Mouse (Mus musculus): ENCODE data around the gene Gm27029. TPM values are rescaled to one million over a fixed set of nuclear protein-coding genes. Genes with fewer than 3 reads are reported as not detected.
"Not testable (repeated sequence)": the region's sequence is repeated elsewhere in the genome, so short reads cannot be mapped to it uniquely, and the experiment has no call there.

The Gm27029 gene
- polyA plus RNA-seq, 1 experiment from 2014 or later: 17.2 TPM

DNA sequence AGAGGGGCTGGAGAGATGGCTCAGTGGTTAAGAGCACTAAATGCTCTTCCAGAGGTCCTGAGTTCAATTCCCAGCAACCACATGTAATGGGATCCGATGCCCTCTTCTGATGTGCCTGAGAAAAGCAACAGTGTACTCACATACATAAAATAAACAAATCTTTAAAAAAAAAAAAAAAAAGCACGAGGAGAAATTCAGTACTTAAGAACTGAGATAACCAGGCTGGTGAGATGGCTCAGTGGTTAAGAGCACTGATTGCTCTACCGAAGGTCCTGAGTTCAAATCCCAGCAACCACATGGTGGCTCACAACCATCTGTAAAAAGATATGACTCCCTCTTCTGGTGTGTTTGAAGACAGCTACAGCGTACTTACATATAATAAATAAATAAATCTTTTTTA lies 25.0 kb upstream of the Gm27029 start:
- not testable (repeated sequence) for H3K36me3 ChIP-seq (ENCODE audit: control insufficient read depth, insufficient read depth); ATAC-seq (replicated peaks; ENCODE audit: extremely low read depth, insufficient read depth, low FRiP score); H3K9me3 ChIP-seq (replicated peaks; ENCODE audit: control insufficient read depth, low read length); H3K4me1 ChIP-seq (ENCODE audit: control insufficient read depth, insufficient read depth, low read length); H3K27ac ChIP-seq (ENCODE audit: low read length); H3K4me3 ChIP-seq (ENCODE audit: low read length); H3K27me3 ChIP-seq (ENCODE audit: control insufficient read depth, insufficient read depth, low read length); H3K9ac ChIP-seq (ENCODE audit: low read length); H3K4me2 ChIP-seq (ENCODE audit: low read depth, low read length)
- 81% methylated on average over 4 of the region's 4 CpGs for WGBS

DNA sequence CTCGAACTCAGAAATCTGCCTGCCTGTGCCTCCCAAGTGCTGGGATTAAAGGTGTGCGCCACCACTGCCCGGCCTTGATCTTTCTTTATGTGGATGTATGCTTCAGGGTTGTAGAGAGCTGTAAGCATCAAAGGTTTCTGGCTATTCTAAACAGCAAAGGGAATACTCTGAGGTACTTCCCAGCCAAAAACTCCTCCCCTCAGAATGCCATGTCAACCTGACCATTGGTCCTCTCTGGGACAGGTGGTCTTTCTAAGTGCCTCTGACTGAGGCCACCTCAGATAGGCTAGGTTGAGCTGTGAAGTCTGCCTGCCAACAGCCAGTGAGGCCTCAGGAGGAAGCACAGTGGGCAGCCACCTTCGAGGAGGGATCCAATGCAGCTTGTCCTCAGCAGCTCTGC lies 24.3 kb upstream of the Gm27029 start:
- Histone ChIP-seq H3K9ac (ENCODE audit: low read length) (peak overlapping the region; percentile 59), H3K27ac (ENCODE audit: low read length) (peak overlapping the region; percentile 87)
- 69% methylated on average over 4 of the region's 4 CpGs for WGBS

DNA sequence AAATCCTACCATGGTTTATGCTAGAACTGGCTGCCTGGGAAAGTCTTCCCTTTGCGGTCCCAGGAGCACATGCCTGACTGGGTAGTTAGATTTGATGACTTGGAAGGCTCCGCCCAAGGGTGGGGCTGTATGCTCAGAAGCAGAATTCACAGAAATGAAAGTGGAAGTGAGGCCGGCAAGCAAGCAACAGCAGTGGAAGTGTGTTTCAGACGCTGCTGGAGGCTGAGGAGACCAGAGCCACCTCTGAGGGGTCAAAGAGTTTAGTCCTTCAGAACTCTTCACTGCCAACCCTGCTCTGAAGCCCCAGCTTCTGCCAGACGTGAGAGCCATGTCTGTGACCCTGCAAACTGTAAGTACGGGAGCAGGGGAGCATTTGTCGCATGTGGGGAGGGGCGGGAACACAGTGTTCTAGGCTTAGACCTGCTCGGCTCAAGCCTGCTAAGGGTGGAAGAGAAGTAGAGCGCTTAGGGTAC lies 23.7 kb upstream of the Gm27029 start, which contains the start of gene Ifi35:
Gene Ifi35 (plus strand): TSS at position 134 of the 473 bp plus-strand sequence.
- 14% methylated on average over 10 of the region's 10 CpGs for WGBS

More for the DNA sequence above, 24.3 kb upstream of the Gm27029 start:
- no peak; the same call in 1 of the 2 replicates for ATAC-seq (replicated peaks; ENCODE audit: extremely low read depth, insufficient read depth, low FRiP score)
- Histone ChIP-seq H3K27me3 (ENCODE audit: control insufficient read depth, insufficient read depth, low read length) (no peaks in the 10 kb centered on the region), H3K36me3 (ENCODE audit: control insufficient read depth, insufficient read depth) (peaks cover 14% of the 10 kb centered on the region), H3K4me2 (ENCODE audit: low read depth, low read length) (peak overlapping the region; percentile 56), H3K9me3 (replicated peaks; ENCODE audit: control insufficient read depth, low read length) (no peaks in the 10 kb centered on the region), H3K4me1 (ENCODE audit: control insufficient read depth, insufficient read depth, low read length) (peaks cover 4% of the 10 kb centered on the region; the same call in 1 of the 2 replicates), H3K4me3 (ENCODE audit: low read length) (peak overlapping the region; percentile 62)

DNA sequence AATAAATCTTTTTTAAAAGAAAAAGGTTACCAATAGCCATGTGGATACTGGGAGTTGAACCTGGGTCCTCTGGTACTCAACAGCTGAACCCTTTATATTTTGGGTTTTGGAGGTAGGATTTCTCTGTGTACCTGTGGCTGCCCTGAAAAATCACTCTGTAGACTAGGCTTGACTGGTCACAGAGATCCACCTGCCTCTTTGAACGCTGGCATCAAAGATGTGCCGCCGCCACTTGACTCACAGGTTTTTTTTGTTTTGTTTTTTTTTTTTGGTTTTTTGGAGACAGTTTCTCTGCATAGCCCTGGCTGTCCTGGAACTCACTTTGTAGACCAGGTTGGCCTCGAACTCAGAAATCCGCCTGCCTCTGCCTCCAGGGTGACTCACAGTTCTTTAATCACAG lies 23.2 kb upstream of the Gm27029 start:
- H3K9ac ChIP-seq (ENCODE audit: low read length): peak overlapping the region; percentile 59
- H3K4me1 ChIP-seq (ENCODE audit: control insufficient read depth, insufficient read depth, low read length): peaks cover 12% of the 10 kb centered on the region
- no peaks in the 10 kb centered on the region for H3K27me3 ChIP-seq (ENCODE audit: control insufficient read depth, insufficient read depth, low read length)
- WGBS: 79% methylated on average over 5 of the region's 5 CpGs
- H3K27ac ChIP-seq (ENCODE audit: low read length): peak overlapping the region; percentile 87
- peak overlapping the region; percentile 62 for H3K4me3 ChIP-seq (ENCODE audit: low read length)
- peaks cover 20% of the 10 kb centered on the region for H3K36me3 ChIP-seq (ENCODE audit: control insufficient read depth, insufficient read depth)
- peak overlapping the region; percentile 56 for H3K4me2 ChIP-seq (ENCODE audit: low read depth, low read length)
- no peaks in the 10 kb centered on the region for H3K9me3 ChIP-seq (replicated peaks; ENCODE audit: control insufficient read depth, low read length)
- no peak for ATAC-seq (replicated peaks; ENCODE audit: extremely low read depth, insufficient read depth, low FRiP score)

More for the DNA sequence above, 23.7 kb upstream of the Gm27029 start, which contains the start of gene Ifi35:
- peaks cover 20% of the 10 kb centered on the region for H3K36me3 ChIP-seq (ENCODE audit: control insufficient read depth, insufficient read depth)
- peak within 1 kb of the TSS; percentile 56 for H3K4me2 ChIP-seq (ENCODE audit: low read depth, low read length)
- ATAC-seq (replicated peaks; ENCODE audit: extremely low read depth, insufficient read depth, low FRiP score): peak; percentile 84
- H3K27ac ChIP-seq (ENCODE audit: low read length): peak within 1 kb of the TSS; percentile 87
- H3K4me3 ChIP-seq (ENCODE audit: low read length): peak within 1 kb of the TSS; percentile 62
- H3K9ac ChIP-seq (ENCODE audit: low read length): peak within 1 kb of the TSS; percentile 59
- H3K4me1 ChIP-seq (ENCODE audit: control insufficient read depth, insufficient read depth, low read length): peaks cover 8% of the 10 kb centered on the region
- H3K27me3 ChIP-seq (ENCODE audit: control insufficient read depth, insufficient read depth, low read length): no peaks in the 10 kb centered on the region
- H3K9me3 ChIP-seq (replicated peaks; ENCODE audit: control insufficient read depth, low read length): no peaks in the 10 kb centered on the region

DNA sequence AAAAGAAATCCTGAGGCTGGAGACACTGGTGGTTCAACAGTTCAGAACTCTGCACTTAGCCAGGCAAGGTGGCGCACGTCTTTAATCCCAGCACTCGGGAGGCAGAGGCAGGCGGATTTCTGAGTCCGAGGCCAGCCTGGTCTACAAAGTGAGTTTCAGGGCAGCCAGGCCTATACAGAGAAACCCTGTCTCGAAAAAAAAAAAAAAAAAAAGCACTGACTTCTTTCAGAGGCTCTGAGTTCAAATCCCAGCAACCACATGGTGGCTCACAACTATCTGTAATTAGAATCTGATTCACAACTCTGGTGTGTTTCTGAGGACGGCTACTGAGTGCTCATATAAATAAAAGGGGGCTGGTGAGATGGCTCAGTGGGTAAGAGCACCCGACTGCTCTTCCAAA lies 22.3 kb upstream of the Gm27029 start:
- ATAC-seq (replicated peaks; ENCODE audit: extremely low read depth, insufficient read depth, low FRiP score); H3K4me1 ChIP-seq (ENCODE audit: control insufficient read depth, insufficient read depth, low read length); H3K9me3 ChIP-seq (replicated peaks; ENCODE audit: control insufficient read depth, low read length); H3K4me3 ChIP-seq (ENCODE audit: low read length); H3K4me2 ChIP-seq (ENCODE audit: low read depth, low read length); H3K9ac ChIP-seq (ENCODE audit: low read length); H3K27me3 ChIP-seq (ENCODE audit: control insufficient read depth, insufficient read depth, low read length); H3K27ac ChIP-seq (ENCODE audit: low read length): not testable (repeated sequence)
- WGBS: 90% methylated on average over 8 of the region's 8 CpGs
- peaks cover 20% of the 10 kb centered on the region for H3K36me3 ChIP-seq (ENCODE audit: control insufficient read depth, insufficient read depth)

DNA sequence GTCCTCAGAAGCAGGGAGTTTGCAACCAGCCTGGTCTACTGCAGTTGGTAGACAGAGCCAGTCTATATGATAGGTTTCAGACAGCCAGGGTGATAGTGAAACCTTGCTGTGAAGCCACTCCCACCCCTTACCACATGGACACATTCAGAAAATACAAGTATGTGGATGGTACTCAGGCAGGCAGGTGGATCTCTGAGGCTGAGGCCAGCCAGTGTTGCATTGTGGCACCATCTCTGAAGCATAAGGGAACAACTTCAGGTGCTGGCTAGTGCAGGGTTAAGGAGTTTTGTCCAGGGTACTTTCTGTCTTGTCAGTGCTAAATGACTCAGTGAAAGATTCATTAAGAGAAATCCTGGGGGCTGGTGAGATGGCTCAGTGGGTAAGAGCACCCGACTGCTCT lies 21.7 kb upstream of the Gm27029 start:
- H3K27me3 ChIP-seq (ENCODE audit: control insufficient read depth, insufficient read depth, low read length): no peaks in the 10 kb centered on the region
- H3K36me3 ChIP-seq (ENCODE audit: control insufficient read depth, insufficient read depth): peaks cover 20% of the 10 kb centered on the region
- no peak overlapping the region for H3K4me2 ChIP-seq (ENCODE audit: low read depth, low read length)
- ATAC-seq (replicated peaks; ENCODE audit: extremely low read depth, insufficient read depth, low FRiP score): no peak
- 81% methylated on average over 1 of the region's 1 CpGs for WGBS
- H3K9me3 ChIP-seq (replicated peaks; ENCODE audit: control insufficient read depth, low read length): no peaks in the 10 kb centered on the region
- H3K4me3 ChIP-seq (ENCODE audit: low read length): no peak overlapping the region
- H3K27ac ChIP-seq (ENCODE audit: low read length): no peak overlapping the region
- H3K4me1 ChIP-seq (ENCODE audit: control insufficient read depth, insufficient read depth, low read length): peaks cover 10% of the 10 kb centered on the region
- no peak overlapping the region for H3K9ac ChIP-seq (ENCODE audit: low read length)

DNA sequence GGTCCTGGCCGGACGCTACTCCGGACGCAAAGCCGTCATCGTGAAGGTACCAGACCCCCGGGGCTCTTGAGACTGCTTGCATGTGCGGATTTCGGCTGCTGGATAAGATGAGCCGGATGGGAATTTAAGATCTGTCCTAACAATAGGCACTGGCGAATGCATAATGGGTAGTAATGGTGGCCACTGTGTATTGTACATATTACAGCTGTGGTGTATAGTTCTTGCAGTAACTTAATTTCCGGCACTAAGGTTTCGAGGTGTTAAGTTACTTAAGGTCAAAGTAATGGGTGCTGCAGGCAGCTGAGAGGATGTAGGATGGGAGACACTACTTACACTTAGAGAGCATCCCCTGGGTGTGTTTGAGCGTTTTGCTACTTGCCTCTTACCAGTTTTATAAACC lies 18.2 kb upstream of the Gm27029 start:
- H3K27ac ChIP-seq (ENCODE audit: low read length): peak overlapping the region; percentile 91
- ATAC-seq (replicated peaks; ENCODE audit: extremely low read depth, insufficient read depth, low FRiP score): no peak
- no peaks in the 10 kb centered on the region for H3K27me3 ChIP-seq (ENCODE audit: control insufficient read depth, insufficient read depth, low read length)
- no peaks in the 10 kb centered on the region for H3K9me3 ChIP-seq (replicated peaks; ENCODE audit: control insufficient read depth, low read length)
- peaks cover 20% of the 10 kb centered on the region for H3K36me3 ChIP-seq (ENCODE audit: control insufficient read depth, insufficient read depth)
- H3K4me2 ChIP-seq (ENCODE audit: low read depth, low read length): peak overlapping the region; percentile 76
- peaks cover 7% of the 10 kb centered on the region for H3K4me1 ChIP-seq (ENCODE audit: control insufficient read depth, insufficient read depth, low read length)
- WGBS: under 1% methylated on average over 14 of the region's 14 CpGs
- H3K4me3 ChIP-seq (ENCODE audit: low read length): peak overlapping the region; percentile 91
- H3K9ac ChIP-seq (ENCODE audit: low read length): peak overlapping the region; percentile 95

DNA sequence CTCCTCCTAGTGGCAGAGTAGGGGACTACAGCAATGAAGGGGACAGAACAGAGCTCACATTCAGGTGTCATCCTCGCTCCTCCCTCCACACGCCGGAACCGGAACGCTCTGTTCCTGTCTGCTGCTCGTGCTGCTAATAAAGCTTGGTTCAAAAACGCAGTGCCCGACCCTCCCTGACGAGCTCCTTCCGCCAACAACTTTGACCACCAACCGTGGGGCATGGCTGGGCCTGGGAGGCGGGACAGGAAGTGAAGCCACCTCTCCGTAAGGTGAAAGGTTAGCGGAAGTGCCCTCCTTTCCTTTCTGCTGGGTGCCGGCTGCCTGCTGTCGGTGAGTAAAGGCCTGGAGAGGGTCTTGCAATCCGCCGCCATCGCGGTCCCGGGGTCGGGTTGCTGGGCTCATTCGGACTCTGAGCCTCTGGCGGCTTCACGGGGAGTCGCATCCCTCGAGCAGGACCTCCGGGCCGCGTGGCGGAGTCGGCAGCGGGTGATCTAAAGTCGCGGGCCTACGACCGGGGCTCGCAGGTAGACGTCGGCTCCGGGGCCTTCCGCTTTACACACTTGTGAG lies 17.6 kb upstream of the Gm27029 start, which contains the start of gene Rpl27:
Gene Rpl27 (plus strand): TSS at position 172 of the 567 bp plus-strand sequence.
- Histone ChIP-seq H3K27ac (ENCODE audit: low read length) (peak within 1 kb of the TSS; percentile 91), H3K9ac (ENCODE audit: low read length) (peak within 1 kb of the TSS; percentile 95), H3K4me3 (ENCODE audit: low read length) (peak within 1 kb of the TSS; percentile 91), H3K4me2 (ENCODE audit: low read depth, low read length) (peak within 1 kb of the TSS; percentile 76), H3K27me3 (ENCODE audit: control insufficient read depth, insufficient read depth, low read length) (no peaks in the 10 kb centered on the region), H3K4me1 (ENCODE audit: control insufficient read depth, insufficient read depth, low read length) (peaks cover 7% of the 10 kb centered on the region), H3K36me3 (ENCODE audit: control insufficient read depth, insufficient read depth) (peaks cover 20% of the 10 kb centered on the region), H3K9me3 (replicated peaks; ENCODE audit: control insufficient read depth, low read length) (no peaks in the 10 kb centered on the region)
- under 1% methylated on average over 42 of the region's 42 CpGs for WGBS
- peak; percentile 99 for ATAC-seq (replicated peaks; ENCODE audit: extremely low read depth, insufficient read depth, low FRiP score)

DNA sequence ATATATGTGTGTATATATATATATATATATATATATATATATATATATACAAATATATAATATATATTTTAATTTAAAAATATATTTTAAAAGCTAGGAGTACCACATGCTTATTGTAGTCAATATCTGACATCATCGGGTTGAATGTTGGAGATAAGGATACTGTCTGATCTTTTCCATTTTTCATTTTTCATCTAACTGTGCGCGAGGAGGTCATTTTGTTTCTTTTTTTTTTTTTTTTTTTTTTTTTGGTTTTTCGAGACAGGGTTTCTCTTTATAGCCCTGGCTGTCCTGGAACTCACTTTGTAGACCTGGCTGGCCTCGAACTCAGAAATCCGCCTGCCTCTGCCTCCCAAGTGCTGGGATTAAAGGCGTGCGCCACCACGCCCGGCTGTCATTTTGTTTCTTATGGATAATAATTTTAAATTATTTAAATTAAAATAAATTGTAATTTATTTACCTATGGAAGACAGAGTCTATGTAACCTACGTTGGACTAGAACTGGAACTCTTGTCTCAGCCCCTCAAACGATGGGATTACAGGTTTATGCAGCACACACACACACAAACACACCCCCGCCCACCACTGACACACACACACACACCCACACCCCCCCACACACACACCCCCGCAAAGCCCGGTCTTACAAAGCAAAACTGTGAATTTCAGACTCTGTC lies 17.0 kb upstream of the Gm27029 start:
- 36% methylated on average over 14 of the region's 15 CpGs for WGBS
- not testable (repeated sequence) for H3K4me1 ChIP-seq (ENCODE audit: control insufficient read depth, insufficient read depth, low read length); H3K9ac ChIP-seq (ENCODE audit: low read length); ATAC-seq (replicated peaks; ENCODE audit: extremely low read depth, insufficient read depth, low FRiP score); H3K9me3 ChIP-seq (replicated peaks; ENCODE audit: control insufficient read depth, low read length); H3K27me3 ChIP-seq (ENCODE audit: control insufficient read depth, insufficient read depth, low read length); H3K27ac ChIP-seq (ENCODE audit: low read length)
- Histone ChIP-seq H3K36me3 (ENCODE audit: control insufficient read depth, insufficient read depth) (peaks cover 20% of the 10 kb centered on the region), H3K4me2 (ENCODE audit: low read depth, low read length) (peak overlapping the region; percentile 65), H3K4me3 (ENCODE audit: low read length) (peak overlapping the region; percentile 43)

Measured in heart, embryonic 16.5 days (tissue).